Mouse (Mus musculus): ENCODE data around the gene C1qa.

Gene C1qa

GRCm38 (mm10) chr4:136852989-136853388, 45.6 kb downstream of the C1qa start:
- no peak for TF ChIP-seq GATA4 (IDR thresholded peaks at IDR 0.05; ENCODE audit: insufficient replicate concordance, low read length)

GRCm38 (mm10) chr4:136852119-136852518, 46.5 kb downstream of the C1qa start:
- TF ChIP-seq GATA4 (IDR thresholded peaks at IDR 0.05; ENCODE audit: insufficient replicate concordance, low read length): no peak

GRCm38 (mm10) chr4:136848565-136848964, 50.0 kb downstream of the C1qa start:
- TF ChIP-seq GATA4 (IDR thresholded peaks at IDR 0.05; ENCODE audit: insufficient replicate concordance, low read length): no peak

GRCm38 (mm10) chr4:136847166-136847565, 51.4 kb downstream of the C1qa start:
- no peak for TF ChIP-seq GATA4 (IDR thresholded peaks at IDR 0.05; ENCODE audit: insufficient replicate concordance, low read length)
